In genomic region chr6:72096669-72097068, GRCm38 (mm10) we compare ENCODE assay signal across 8 mouse cellular contexts. TPM values are rescaled to one million over a fixed set of nuclear protein-coding genes. Genes with fewer than 3 reads are reported as not detected.
DNase-seq lines count a peak whose midpoint lies in the region; ATAC-seq and TF ChIP-seq lines count a peak whose summit lies in the region.

No protein-coding gene starts in this region.

- H3K4me3 ChIP-seq in left cerebral cortex, adult 2 months: peak overlapping the region; percentile 73
- H3K4me3 ChIP-seq in embryonic facial prominence, embryonic 11.5 days (ENCODE audit: low read depth, low read length): peak overlapping the region; percentile 71
- peak overlapping the region; percentile 38 for H3K4me3 ChIP-seq in intestine, embryonic 14.5 days (ENCODE audit: low read depth, low read length)
- H3K4me3 ChIP-seq in myocyte: peak overlapping the region; percentile 65

- no peaks in the 10 kb centered on the region for H3K36me3 ChIP-seq in embryonic facial prominence, embryonic 11.5 days (replicated peaks; ENCODE audit: control insufficient read depth, insufficient read depth, low read depth, low read length)
- H3K36me3 ChIP-seq in intestine, embryonic 14.5 days (ENCODE audit: control insufficient read depth, insufficient read depth, low read length): no peaks in the 10 kb centered on the region
- no peaks in the 10 kb centered on the region for H3K36me3 ChIP-seq in myocyte (ENCODE audit: control insufficient read depth, insufficient read depth)

- TF ChIP-seq POLR2A in myocyte (IDR thresholded peaks at IDR 0.05; ENCODE audit: insufficient read length, low read depth): no peak

- peak overlapping the region; percentile 82 for H3K27ac ChIP-seq in left cerebral cortex, adult 2 months
- no peak overlapping the region for H3K27ac ChIP-seq in embryonic facial prominence, embryonic 11.5 days (replicated peaks; ENCODE audit: low read depth, low read length)
- peak overlapping the region; percentile 39; the same call in 1 of the 2 replicates for H3K27ac ChIP-seq in intestine, embryonic 14.5 days (ENCODE audit: low read depth)

- no peak for DNase-seq in left cerebral cortex, adult 2 months (ENCODE audit: extremely low spot score in 1 of 2, low spot score in 2 of 2)
- DNase-seq in left cerebral cortex, postnatal 14 days (ENCODE audit: low spot score in 2 of 2): no peak
- DNase-seq in embryonic facial prominence, embryonic 11.5 days (ENCODE audit: low spot score): no peak
- DNase-seq in intestine, embryonic 14.5 days (ENCODE audit: low spot score): no peak
- no peak for DNase-seq in urinary bladder, postnatal 25 days (ENCODE audit: low spot score)
- no peak for DNase-seq in embryo, embryonic 9.5 days (ENCODE audit: extremely low spot score)
- no peak for DNase-seq in right cerebral cortex, postnatal 4 days

- H3K27me3 ChIP-seq in embryonic facial prominence, embryonic 11.5 days (ENCODE audit: control insufficient read depth, insufficient read depth, low read length): no peaks in the 10 kb centered on the region
- no peaks in the 10 kb centered on the region for H3K27me3 ChIP-seq in intestine, embryonic 14.5 days (replicated peaks; ENCODE audit: control insufficient read depth, insufficient read depth, low read length)
- H3K27me3 ChIP-seq in myocyte (ENCODE audit: control insufficient read depth, insufficient read depth, insufficient read length): no peaks in the 10 kb centered on the region

- no peaks in the 10 kb centered on the region for H3K4me1 ChIP-seq in embryonic facial prominence, embryonic 11.5 days (ENCODE audit: control insufficient read depth, insufficient read depth, low read length)
- peaks cover 18% of the 10 kb centered on the region for H3K4me1 ChIP-seq in intestine, embryonic 14.5 days (replicated peaks; ENCODE audit: control insufficient read depth, insufficient read depth, low read length)

- no peak for ATAC-seq in embryonic facial prominence, embryonic 11.5 days (replicated peaks; ENCODE audit: insufficient number of reproducible peaks, low FRiP score, low TSS enrichment, low read depth)
- ATAC-seq in intestine, embryonic 14.5 days (replicated peaks; ENCODE audit: low FRiP score, low TSS enrichment, low read depth): no peak

- peaks cover 39% of the 10 kb centered on the region for H3K79me2 ChIP-seq in myocyte (ENCODE audit: control insufficient read depth, insufficient read depth)

- H3K4me2 ChIP-seq in embryonic facial prominence, embryonic 11.5 days (ENCODE audit: low read depth, low read length): peak overlapping the region; percentile 98; the same call in 1 of the 2 replicates
- peak overlapping the region; percentile 63 for H3K4me2 ChIP-seq in intestine, embryonic 14.5 days (ENCODE audit: low read length)
- peak overlapping the region; percentile 83 for H3K4me2 ChIP-seq in myocyte (ENCODE audit: low read depth)

- no peak overlapping the region for H3ac ChIP-seq in myocyte (ENCODE audit: control insufficient read depth, insufficient read length)

- no peak for TF ChIP-seq CTCF in left cerebral cortex, adult 2 months (IDR thresholded peaks at IDR 0.05)

- no peaks in the 10 kb centered on the region for H3K9me3 ChIP-seq in embryonic facial prominence, embryonic 11.5 days (replicated peaks; ENCODE audit: control insufficient read depth, low read length)
- no peaks in the 10 kb centered on the region for H3K9me3 ChIP-seq in intestine, embryonic 14.5 days (ENCODE audit: control insufficient read depth, low read length)

- no peak overlapping the region for H3K9ac ChIP-seq in embryonic facial prominence, embryonic 11.5 days (replicated peaks; ENCODE audit: low read length)
- H3K9ac ChIP-seq in intestine, embryonic 14.5 days (ENCODE audit: low read length): 0 out of 2 replicates have a peak overlapping the region, but pooled peaks have one; percentile 41

- intact Hi-C loops in left cerebral cortex, adult 2 months (cut with DNase I): loop anchor here (1.0 to 5.0 kb wide), 4 partner anchors 48 to 121 kb away; no protein-coding TSS in a partner anchor
- intact Hi-C loops in left cerebral cortex, postnatal 14 days (cut with DNase I): loop anchor here (5.0 kb wide), 1 partner anchor 114 kb away; no protein-coding TSS in a partner anchor

- WGBS in embryonic facial prominence, embryonic 11.5 days: 57% methylated on average over 8 of the region's 8 CpGs
- 50% methylated on average over 8 of the region's 8 CpGs for WGBS in intestine, embryonic 14.5 days

TF ChIP-seq in myocyte, 11 proteins besides CTCF, POLR2A, EP300 and RAD21:
- no peak for TF ChIP-seq E2F4 (IDR thresholded peaks at IDR 0.05; ENCODE audit: insufficient read depth)
- TF ChIP-seq TCF12 (IDR thresholded peaks at IDR 0.05; ENCODE audit: insufficient read depth, poor library complexity, severe bottlenecking): no peak
- TF ChIP-seq MYOG (IDR thresholded peaks at IDR 0.05; ENCODE audit: control insufficient read depth in 1 of 3, insufficient read depth in 1 of 3, insufficient read length in 2 of 3, low read depth in 2 of 3): no peak
- TF ChIP-seq POLR2AphosphoS2 (IDR thresholded peaks at IDR 0.05; ENCODE audit: insufficient read length, low read depth): no peak
- TF ChIP-seq TCF3 (IDR thresholded peaks at IDR 0.05; ENCODE audit: insufficient read length, low read depth): no peak
- no peak for TF ChIP-seq SRF (IDR thresholded peaks at IDR 0.05; ENCODE audit: control insufficient read depth, insufficient read length, low read depth)

RNA-seq across cellular contexts. Expression of gene St3gal5, which starts 0.7 kb away (rescaled TPM):
- total RNA-seq in left cerebral cortex, adult 2 months (2021): 100 to 1,000 TPM; 162 to 163 TPM
- 100 to 1,000 TPM; 136 to 139 TPM for total RNA-seq in left cerebral cortex, postnatal 14 days (2021)
- 28.8 and 32.1 TPM in 2 replicates for polyA plus RNA-seq in embryonic facial prominence, embryonic 11.5 days (2014; fragmentation: Nextera tagmentation; extraction: Ambion mirVana)
- 20.8 and 21.5 TPM in 2 replicates for polyA plus RNA-seq in intestine, embryonic 14.5 days (2014; fragmentation: Nextera tagmentation; extraction: Ambion mirVana)
- 94.5 TPM for polyA plus RNA-seq in myocyte (2012; fragmentation: generic; extraction: Trizol)
